Mouse (Mus musculus) cortical plate, adult 2 months (tissue): ENCODE measurements around the gene Mup4.

Experiments
- CTCF ChIP-seq: fragments of 200-500 bp; IDR thresholded peaks from 2 replicates; pipeline ENCODE4 v1.5.1; 2011; ENCODE audit warnings: mild to moderate bottlenecking, control low read depth, low read length; ENCODE audit not compliant: insufficient read depth; ENCODE audit errors: extremely low read depth
- POLR2A ChIP-seq: fragments of 200-500 bp; IDR thresholded peaks from 2 replicates; pipeline ENCODE4 v1.6.1; 2011; ENCODE audit warnings: mild to moderate bottlenecking, low read length, control low read depth; ENCODE audit not compliant: insufficient read depth; ENCODE audit errors: extremely low read depth

DNA sequence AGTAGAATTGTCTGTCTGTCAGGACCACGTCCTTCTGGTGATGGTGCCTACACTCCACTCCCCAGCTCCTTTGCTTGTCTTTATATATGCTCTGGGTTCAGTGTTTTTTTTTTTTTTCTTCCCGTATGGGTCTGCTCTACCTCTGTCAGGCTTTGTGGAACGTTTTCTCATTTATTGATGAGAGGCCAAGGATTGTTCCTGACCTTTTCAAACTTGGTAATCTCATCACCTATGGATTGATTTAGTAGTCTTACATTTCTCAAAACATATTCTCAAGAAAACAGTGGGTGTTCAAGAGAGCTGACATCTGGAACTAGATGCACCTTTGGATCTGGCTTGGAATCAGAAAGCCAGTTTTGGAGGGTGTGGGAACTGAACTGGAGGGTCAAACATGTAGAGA, at the start of gene Mup4:
- TF ChIP-seq CTCF (no peak), POLR2A (no peak)
